Mouse (Mus musculus) layer of hippocampus, adult 2 months (tissue): ENCODE results near the gene Enox1. TPM values are rescaled to one million over a fixed set of nuclear protein-coding genes. Genes with fewer than 3 reads are reported as not detected.

Experiments used
- DNase-seq, 2 experiments: peaks; one replicate each; pipeline ENCODE4 v3.0.0; 2022; ENCODE audit warnings: low spot score in 2 of 2
- H3K27ac ChIP-seq: fragments of 200-600 bp; 2 replicates; pipeline ENCODE4 v1.8.1; 2022
- H3K4me3 ChIP-seq: fragments of 200-600 bp; 2 replicates; pipeline ENCODE4 v1.8.1; 2022; ENCODE audit warnings: mild to moderate bottlenecking
- CTCF ChIP-seq: fragments of 200-600 bp; conservative IDR thresholded peaks from 2 replicates; pipeline ENCODE4 v1.8.1; 2022; ENCODE audit warnings: antibody characterized with exemption, mild to moderate bottlenecking, moderate library complexity
- total RNA-seq, 2 experiments: library from RNA; stranded (reverse); gene quantifications; 2 replicates each; pipeline ENCODE4 v1.2.3; 2021

Gene Enox1
- total RNA-seq, 2 experiments from 2014 or later: 61.3 to 67.7 TPM

DNA sequence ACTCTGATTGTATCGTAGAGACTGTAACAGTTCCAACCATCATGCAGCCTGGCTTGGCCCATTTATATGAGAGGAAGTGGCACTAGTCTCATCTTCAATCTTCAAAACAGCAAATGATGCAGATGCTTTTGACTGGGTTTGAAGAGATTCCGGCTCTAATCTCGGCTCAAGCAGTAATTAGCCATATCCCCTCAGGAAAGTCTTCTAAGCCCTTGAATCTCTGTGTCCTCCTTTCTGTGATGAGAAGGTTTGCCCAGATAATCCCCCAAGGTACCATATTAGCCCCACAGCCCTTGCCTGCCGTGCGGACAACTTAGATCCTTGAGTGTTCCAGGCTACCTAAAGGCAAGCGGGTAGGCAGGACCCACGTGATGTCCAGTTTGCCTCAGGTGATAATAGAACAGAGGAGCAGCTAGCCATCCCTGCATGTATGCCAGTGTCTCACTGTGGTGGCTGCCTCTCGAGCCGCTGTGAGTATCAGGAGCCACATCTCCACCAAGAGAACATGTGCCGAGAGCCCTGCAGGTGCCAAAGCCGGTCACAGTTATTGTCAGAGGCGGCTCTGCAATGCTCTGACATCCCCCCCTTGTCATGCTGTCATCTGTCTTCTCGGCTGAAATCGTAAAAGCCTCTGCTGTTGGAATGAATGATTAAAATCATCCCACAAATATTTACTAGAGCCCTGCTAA, 442.6 kb downstream of the Enox1 start:
- TF ChIP-seq CTCF: no peak
- peak overlapping the region; percentile 67 for H3K27ac ChIP-seq
- DNase-seq: no peak
- H3K4me3 ChIP-seq: no peak overlapping the region

- DNase-seq: no peak
- H3K4me3 ChIP-seq: no peak overlapping the region
- TF ChIP-seq CTCF: no peak
- H3K27ac ChIP-seq: no peak overlapping the region
Measured at GRCm38 (mm10) chr14:77600773-77601172, 444.2 kb downstream of the Enox1 start.

DNA sequence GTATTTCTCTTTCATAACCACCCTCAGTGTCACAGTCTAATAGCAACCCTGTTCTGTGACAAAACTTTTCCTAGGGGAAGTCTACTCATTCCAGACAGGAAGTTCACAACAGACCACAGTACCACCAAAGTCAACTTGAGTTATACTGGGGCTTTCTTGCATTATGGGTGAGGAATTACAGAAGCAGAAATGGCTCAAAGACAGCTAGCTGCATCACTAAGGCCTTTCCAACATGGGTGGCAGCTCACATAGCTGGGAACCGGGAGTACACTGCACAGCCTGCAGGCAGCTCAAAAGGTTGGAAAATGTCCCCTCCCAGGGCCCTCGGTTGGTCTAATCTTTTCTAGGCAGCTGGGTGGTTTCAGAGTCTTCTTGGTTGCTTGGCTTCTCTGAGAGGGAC, 444.9 kb downstream of the Enox1 start:
- DNase-seq: no peak
- no peak overlapping the region for H3K27ac ChIP-seq
- TF ChIP-seq CTCF: no peak

GRCm38 (mm10) chr14:77608182-77608839, 451.7 kb downstream of the Enox1 start:
- peak in 1 of 2 experiments; percentile 21 for DNase-seq
- Histone ChIP-seq H3K4me3 (no peak overlapping the region), H3K27ac (no peak overlapping the region)
- no peak for TF ChIP-seq CTCF

More for the DNA sequence above, 444.9 kb downstream of the Enox1 start:
- H3K4me3 ChIP-seq: no peak overlapping the region

DNA sequence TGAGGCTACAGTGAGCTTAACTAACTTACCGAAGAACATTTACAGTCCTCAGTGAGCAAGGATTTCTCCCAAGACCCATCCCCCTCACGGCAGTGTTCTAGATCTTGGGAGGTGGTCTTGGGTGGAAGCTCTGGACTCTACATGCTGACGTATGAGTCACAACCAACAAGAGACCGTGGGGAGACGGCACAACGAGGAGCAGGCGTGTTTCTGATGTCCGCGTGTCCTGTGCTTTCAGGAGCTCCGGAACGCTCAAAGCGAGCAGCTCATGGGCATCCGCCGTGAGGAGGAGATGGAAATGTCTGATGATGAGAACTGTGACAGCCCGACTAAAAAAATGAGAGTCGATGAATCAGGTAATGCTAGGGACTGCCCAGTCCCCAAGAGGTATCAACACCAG, 458.6 kb downstream of the Enox1 start:
- H3K4me3 ChIP-seq: no peak overlapping the region
- H3K27ac ChIP-seq: no peak overlapping the region
- TF ChIP-seq CTCF: no peak
- DNase-seq: no peak

DNA sequence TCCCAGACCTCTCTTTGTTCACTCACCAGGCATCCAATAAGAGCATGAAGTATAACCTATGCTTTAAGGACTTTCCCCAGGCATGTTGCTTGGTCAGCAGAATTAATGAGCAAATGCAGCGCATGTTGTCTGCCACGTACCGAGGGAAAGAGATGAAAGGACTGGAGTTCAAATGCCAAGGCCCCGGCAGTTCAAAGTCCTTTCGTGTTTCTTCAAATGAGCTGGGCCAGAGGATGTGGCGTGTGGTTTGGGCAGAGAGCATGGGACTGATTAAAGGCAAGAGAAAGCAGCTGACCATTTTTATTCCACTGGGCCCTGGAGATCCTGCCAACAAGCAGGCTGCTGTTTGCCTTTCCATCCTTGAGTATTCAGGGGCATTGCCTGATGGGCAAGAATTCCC, 460.7 kb downstream of the Enox1 start:
- no peak for DNase-seq
- TF ChIP-seq CTCF: no peak
- H3K27ac ChIP-seq: no peak overlapping the region
- H3K4me3 ChIP-seq: no peak overlapping the region

GRCm38 (mm10) chr14:77618131-77618805, 461.7 kb downstream of the Enox1 start:
- TF ChIP-seq CTCF: no peak
- H3K4me3 ChIP-seq: no peak overlapping the region
- no peak overlapping the region for H3K27ac ChIP-seq

DNA sequence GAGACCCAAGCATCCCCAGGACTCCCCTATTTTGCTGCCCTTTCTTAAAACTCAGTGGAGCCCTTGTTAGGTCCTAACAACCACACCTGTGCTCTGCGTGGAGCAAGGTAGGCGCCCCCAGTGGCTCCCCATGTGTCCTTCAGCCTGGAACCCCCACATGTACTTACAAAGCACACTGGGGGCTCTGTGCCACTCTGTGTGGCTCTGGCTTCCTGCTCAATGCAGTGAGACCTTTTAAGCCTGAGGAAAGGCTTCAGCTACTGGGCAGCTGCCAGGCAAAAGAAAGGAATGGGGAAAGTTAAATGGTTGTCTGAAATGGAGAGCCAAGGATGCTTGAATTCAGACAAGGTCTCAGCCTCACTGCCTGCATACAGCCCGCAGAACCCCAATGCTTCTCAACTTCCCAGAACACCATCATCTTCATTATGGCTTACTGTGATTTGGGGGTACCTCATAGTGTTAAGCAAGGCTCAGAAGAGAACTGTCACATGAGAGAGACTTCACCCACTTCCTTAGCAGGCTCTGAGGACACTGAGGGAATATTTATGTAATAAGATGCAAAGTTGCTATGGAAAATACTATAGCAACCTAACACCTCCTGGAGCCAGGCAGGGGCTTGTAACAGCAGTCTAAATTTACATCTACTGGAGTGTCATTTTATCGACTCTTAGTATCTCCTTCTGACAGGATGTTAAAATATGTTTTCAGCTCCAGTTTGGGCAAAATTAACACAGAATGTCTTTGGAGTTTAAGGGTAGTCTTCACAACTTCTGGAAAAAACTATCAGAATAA, 465.1 kb downstream of the Enox1 start:
- TF ChIP-seq CTCF: peak; percentile 46
- Histone ChIP-seq H3K27ac (0 out of 2 replicates have a peak overlapping the region, but pooled peaks have one; percentile 36), H3K4me3 (no peak overlapping the region)
- no peak for DNase-seq

More at GRCm38 (mm10) chr14:77618131-77618805, 461.7 kb downstream of the Enox1 start:
- no peak for DNase-seq

- Histone ChIP-seq H3K27ac (no peak overlapping the region), H3K4me3 (no peak overlapping the region)
- DNase-seq: no peak
- no peak for TF ChIP-seq CTCF
Measured at GRCm38 (mm10) chr14:77626557-77627507, 470.3 kb downstream of the Enox1 start.

- Histone ChIP-seq H3K4me3 (no peak overlapping the region), H3K27ac (no peak overlapping the region)
- no peak for DNase-seq
- no peak for TF ChIP-seq CTCF
Measured at GRCm38 (mm10) chr14:77632466-77633171, 476.1 kb downstream of the Enox1 start.

GRCm38 (mm10) chr14:77633172-77633542, 476.6 kb downstream of the Enox1 start:
- no peak overlapping the region for H3K4me3 ChIP-seq
- H3K27ac ChIP-seq: no peak overlapping the region
- TF ChIP-seq CTCF: no peak
- no peak for DNase-seq
